Mouse (Mus musculus) thymus, adult 2 months (tissue): Measurements from ENCODE around the gene Gm28305. TPM values are rescaled to one million over a fixed set of nuclear protein-coding genes. Genes with fewer than 3 reads are reported as not detected.

Experiments
- DNase-seq: peaks from one replicate; pipeline ENCODE4 v3.0.0; 2021
- H3K27ac ChIP-seq: fragments of 200-500 bp; 2 replicates; pipeline ENCODE4 v1.5.1; 2012; ENCODE audit warnings: low read length, control low read depth; ENCODE audit not compliant: control insufficient read depth, insufficient read depth
- H3K27me3 ChIP-seq: fragments of 200-500 bp; 2 replicates; pipeline ENCODE4 v1.6.1; 2012; ENCODE audit warnings: mild to moderate bottlenecking, low read length, moderate library complexity, mixed read lengths; ENCODE audit not compliant: control insufficient read depth, insufficient read depth
- H3K36me3 ChIP-seq: fragments of 200-500 bp; 2 replicates; pipeline ENCODE4 v1.6.1; 2012; ENCODE audit warnings: mild to moderate bottlenecking, low read length, moderate library complexity; ENCODE audit not compliant: control insufficient read depth, insufficient read depth
- H3K4me1 ChIP-seq: fragments of 200-500 bp; replicated peaks from 2 replicates; pipeline ENCODE4 v1.6.1; 2012; ENCODE audit warnings: low read length; ENCODE audit not compliant: control insufficient read depth, insufficient read depth
- H3K4me3 ChIP-seq: fragments of 200-500 bp; 2 replicates; pipeline ENCODE4 v1.5.1; 2012; ENCODE audit warnings: mild to moderate bottlenecking, low read length, control low read depth, moderate library complexity; ENCODE audit not compliant: control insufficient read depth, insufficient read depth
- CTCF ChIP-seq: fragments of 200-500 bp; IDR thresholded peaks from 2 replicates; pipeline ENCODE4 v1.5.1; 2012; ENCODE audit warnings: mild to moderate bottlenecking, control low read depth, low read length, moderate library complexity, borderline replicate concordance; ENCODE audit not compliant: control insufficient read depth, poor library complexity, insufficient read depth; ENCODE audit errors: extremely low read depth
- POLR2A ChIP-seq: fragments of 200-500 bp; IDR thresholded peaks from 2 replicates; pipeline ENCODE4 v1.6.1; 2012; ENCODE audit warnings: mild to moderate bottlenecking, low read length, control low read depth, moderate library complexity; ENCODE audit not compliant: control insufficient read depth, poor library complexity, insufficient read depth; ENCODE audit errors: extremely low read depth
- WGBS: fragments of 180-500 bp; shearing (Covaris S2); methylation state at CpG from one replicate; pipeline ENCODE4 v1.1.7; 2018; 5-methylcytosine and 5-hydroxymethylcytosine counted together
- polyA plus RNA-seq: library from polyadenylated mRNA; depleted of rRNA; stranded (reverse); fragments of >200 nt; gene quantifications from 2 replicates; pipeline ENCODE4 v1.2.3, GENCODE M21; 2012

The Gm28305 gene
- polyA plus RNA-seq, 1 experiment, result not detected

GRCm38 (mm10) chr9:104063244-104063961 is 22.9 kb downstream of the Gm28305 start, which contains the start of gene Acad11:
TSS of gene Acad11 (plus strand) at chr9:104063377.
- TF ChIP-seq CTCF, result no peak
- no peak for TF ChIP-seq POLR2A
- peak; percentile 75 for DNase-seq
- WGBS, result under 1% methylated on average over 30 of the region's 30 CpGs
- Histone ChIP-seq H3K4me1 (peaks cover 6% of the 10 kb centered on the region), H3K27ac (peak within 1 kb of the TSS; percentile 18; the same call in 1 of the 2 replicates), H3K4me3 (peak within 1 kb of the TSS; percentile 99), H3K36me3 (no peaks in the 10 kb centered on the region), H3K27me3 (no peaks in the 10 kb centered on the region)

DNA sequence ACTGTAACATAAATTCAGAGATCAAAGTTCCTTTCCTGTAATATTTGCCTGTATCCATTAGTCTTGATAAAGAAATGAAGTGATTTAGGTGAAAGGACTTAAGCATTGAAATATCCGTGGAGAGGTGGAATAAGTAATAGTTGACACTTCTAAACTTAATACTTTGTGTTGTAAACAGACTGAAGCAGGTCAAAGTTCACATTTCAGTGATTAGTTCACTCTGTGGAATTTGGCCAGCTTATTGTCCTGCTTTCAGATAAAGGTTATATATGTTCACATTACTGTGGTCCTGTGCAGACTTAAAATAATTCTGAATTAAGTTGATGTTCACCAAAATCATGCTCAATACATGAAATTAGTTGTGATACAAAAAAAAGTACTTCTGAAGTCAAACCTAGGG is 24.1 kb downstream of the Gm28305 start:
- Histone ChIP-seq H3K36me3 (no peaks in the 10 kb centered on the region), H3K27ac (no peak overlapping the region), H3K4me3 (no peak overlapping the region), H3K27me3 (no peaks in the 10 kb centered on the region), H3K4me1 (peaks cover 6% of the 10 kb centered on the region)
- WGBS, result 27% methylated on average over 1 of the region's 1 CpGs
- TF ChIP-seq CTCF (no peak), POLR2A (no peak)
- DNase-seq, result no peak

DNA sequence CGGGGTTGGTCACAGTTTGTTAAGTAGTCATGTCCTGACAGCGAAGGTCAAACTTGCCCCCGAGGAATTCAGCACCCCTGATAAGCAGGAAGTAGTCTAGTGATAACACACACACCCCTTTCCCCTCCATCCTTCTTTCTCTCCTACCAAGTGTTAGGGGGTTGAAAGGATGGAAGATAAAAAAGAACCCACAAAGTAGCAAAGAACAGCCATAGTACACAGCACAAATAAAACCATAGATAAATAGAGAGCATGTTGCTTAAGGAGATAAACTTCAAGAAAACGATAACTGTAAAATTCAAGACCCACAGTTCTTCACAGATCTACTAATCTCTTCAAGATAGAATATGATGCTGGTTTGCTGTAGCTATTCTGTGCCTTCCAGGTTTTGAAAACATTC is 29.8 kb downstream of the Gm28305 start:
- no peaks in the 10 kb centered on the region for H3K36me3 ChIP-seq
- no peak overlapping the region for H3K27ac ChIP-seq
- no peak for TF ChIP-seq CTCF
- TF ChIP-seq POLR2A, result no peak
- no peak for DNase-seq
- no peak overlapping the region for H3K4me3 ChIP-seq
- no peaks in the 10 kb centered on the region for H3K27me3 ChIP-seq
- WGBS, result 86% methylated on average over 4 of the region's 4 CpGs
- no peaks in the 10 kb centered on the region for H3K4me1 ChIP-seq

DNA sequence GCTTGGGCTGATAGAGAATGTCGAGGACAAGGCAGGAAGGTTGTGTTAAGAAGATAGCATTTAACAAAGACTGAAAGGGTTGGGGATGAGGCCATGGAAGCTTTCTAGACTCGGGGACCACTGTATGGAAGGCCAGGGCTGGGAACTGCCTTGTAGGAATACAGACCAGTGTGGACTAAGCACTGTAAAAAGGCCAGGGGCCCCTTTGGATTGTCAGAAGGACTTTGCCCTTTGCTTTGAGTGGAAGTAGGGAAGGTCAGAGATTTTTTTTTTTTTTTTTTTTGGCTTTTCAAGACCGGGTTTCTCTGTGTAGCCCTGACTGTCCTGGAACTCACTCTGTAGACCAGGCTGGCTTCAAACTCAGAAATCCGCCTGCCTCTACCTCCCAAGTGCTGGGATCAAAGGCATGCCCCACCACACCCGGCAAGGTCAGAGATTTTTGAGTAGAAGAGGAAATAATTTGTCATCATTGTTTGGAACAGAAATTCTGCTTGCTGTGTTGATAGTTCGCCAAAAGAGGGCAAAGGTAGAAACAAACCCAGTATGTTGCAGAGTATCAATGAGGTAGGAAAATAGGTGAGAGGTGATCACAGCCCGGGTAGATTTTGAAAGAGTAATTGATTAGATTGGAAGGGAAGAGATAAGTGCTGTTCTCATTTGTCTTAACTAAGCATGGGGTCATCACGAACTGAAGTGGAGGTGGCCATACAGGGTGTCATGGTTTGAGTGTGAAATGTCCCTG is 30.6 kb downstream of the Gm28305 start:
- TF ChIP-seq POLR2A (no peak), CTCF (no peak)
- Histone ChIP-seq H3K27me3 (no peaks in the 10 kb centered on the region), H3K36me3 (no peaks in the 10 kb centered on the region), H3K4me1 (no peaks in the 10 kb centered on the region), H3K27ac (no peak overlapping the region), H3K4me3 (no peak overlapping the region)
- WGBS, result 90% methylated on average over 8 of the region's 8 CpGs
- DNase-seq, result no peak

DNA sequence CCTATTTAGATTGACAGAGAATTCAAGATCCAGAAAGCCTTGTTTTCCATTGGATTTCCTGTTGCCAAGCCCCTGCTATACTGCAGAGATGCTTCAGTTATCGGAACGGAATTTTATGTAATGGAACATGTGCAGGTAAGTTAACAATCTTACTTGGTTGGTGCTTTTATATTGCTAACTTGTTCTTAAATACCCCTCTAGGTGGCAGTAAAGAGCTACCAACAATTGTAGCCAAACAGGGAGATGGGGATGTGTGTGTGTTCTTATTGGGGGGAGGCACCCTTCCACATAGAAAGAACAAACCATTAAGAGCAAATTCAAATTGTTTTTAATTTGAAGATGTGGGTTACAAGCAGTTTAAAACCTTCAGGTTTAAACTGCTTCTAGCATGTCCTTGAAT is 35.3 kb downstream of the Gm28305 start:
- Histone ChIP-seq H3K27ac (no peak overlapping the region), H3K27me3 (no peaks in the 10 kb centered on the region), H3K4me1 (no peaks in the 10 kb centered on the region), H3K36me3 (no peaks in the 10 kb centered on the region), H3K4me3 (no peak overlapping the region)
- 86% methylated on average over 2 of the region's 2 CpGs for WGBS
- no peak for TF ChIP-seq CTCF
- TF ChIP-seq POLR2A, result no peak
- no peak for DNase-seq

DNA sequence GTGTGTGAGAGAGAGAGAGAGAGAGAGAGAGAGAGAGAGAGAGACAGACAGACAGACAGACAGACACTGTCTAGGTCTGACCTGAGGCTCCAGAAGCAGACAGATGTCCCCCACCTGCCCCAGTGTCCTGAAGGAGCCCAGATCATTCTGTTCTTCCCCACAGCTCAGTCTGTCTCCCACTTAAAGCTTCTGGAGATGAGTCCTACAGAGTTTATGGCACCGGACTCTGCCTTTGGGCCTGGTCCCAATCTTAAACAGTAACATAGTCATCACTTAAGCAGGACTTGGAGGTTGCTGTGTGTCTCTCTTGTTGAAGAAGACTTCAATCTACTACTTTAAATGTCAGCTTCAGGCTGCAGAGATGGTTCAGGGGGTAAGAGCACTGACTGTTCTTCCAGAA is 38.3 kb downstream of the Gm28305 start:
- Histone ChIP-seq H3K36me3 (no peaks in the 10 kb centered on the region), H3K4me1 (no peaks in the 10 kb centered on the region), H3K27ac (no peak overlapping the region), H3K4me3 (no peak overlapping the region), H3K27me3 (no peaks in the 10 kb centered on the region)
- 97% methylated on average over 1 of the region's 1 CpGs for WGBS
- TF ChIP-seq CTCF, result no peak
- no peak for TF ChIP-seq POLR2A
- no peak for DNase-seq

- DNase-seq, result peak; percentile 66
- H3K4me3 ChIP-seq, result no peak overlapping the region
- H3K27ac ChIP-seq, result no peak overlapping the region
- no peaks in the 10 kb centered on the region for H3K27me3 ChIP-seq
- no peaks in the 10 kb centered on the region for H3K4me1 ChIP-seq
- H3K36me3 ChIP-seq, result no peaks in the 10 kb centered on the region
- 44% methylated on average over 5 of the region's 5 CpGs for WGBS
- no peak for TF ChIP-seq POLR2A
- 0 out of 2 replicates have a peak, but pooled peaks have one; percentile 40 for TF ChIP-seq CTCF
These were observed 38.9 kb downstream of the Gm28305 start for GRCm38 (mm10) chr9:104079379-104079778.
